Mouse (Mus musculus) ovary, postnatal 36 days (tissue): ENCODE results near the gene Ehhadh.
A peak's percentile ranks its signal among the peaks of the same experiment; 100 is the strongest.
"Not testable (repeated sequence)": the region's sequence is repeated elsewhere in the genome, so short reads cannot be mapped to it uniquely, and the experiment has no call there.

Experiments used
- DNase-seq: peaks from one replicate; pipeline ENCODE4 v3.0.0; 2022; ENCODE audit warnings: low spot score, mixed read lengths

Gene Ehhadh

DNA sequence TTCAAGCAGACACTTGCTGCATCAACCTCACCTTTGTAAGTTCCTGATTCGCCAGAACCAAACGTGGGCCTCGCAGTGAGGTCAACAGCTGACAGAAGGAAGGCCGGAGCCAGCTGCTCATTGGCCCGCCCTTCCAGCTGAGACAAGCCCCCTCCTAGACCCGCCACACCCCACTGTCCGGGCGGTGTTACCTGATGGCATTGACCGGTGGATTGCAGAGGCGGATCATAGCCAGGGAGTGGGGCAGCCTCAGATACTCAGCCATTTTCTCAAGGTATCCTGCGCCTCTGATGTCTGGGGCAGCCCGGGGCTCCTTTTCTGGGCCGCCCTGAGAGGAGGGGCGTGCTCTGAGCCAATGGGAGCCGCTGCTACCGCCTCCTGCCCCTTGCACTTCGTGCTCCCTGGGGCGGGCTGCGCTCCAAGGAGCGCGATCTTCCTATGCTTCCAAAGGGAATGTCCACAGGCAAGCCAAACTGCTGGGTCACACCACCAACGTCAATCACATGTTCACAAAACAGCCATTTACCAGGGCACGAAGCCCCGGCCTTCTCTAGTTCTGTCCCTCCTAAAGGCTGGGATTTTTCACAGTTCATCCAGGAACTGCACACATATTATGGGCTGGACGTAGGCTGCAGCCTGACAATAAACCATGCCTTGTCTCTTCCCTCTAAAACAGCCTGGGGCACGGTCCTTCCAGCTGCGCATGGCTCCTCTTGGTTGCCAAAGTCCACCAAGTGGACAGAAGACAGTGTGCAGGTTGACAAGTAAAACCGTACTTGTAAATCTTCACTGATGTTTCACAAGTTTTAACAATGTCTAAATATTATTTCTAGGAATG lies at the start of gene Ehhadh:
Gene Ehhadh, minus strand, starts transcription at position 292 of the 838 bp plus-strand sequence.
- DNase-seq, result peak; percentile 75

DNA sequence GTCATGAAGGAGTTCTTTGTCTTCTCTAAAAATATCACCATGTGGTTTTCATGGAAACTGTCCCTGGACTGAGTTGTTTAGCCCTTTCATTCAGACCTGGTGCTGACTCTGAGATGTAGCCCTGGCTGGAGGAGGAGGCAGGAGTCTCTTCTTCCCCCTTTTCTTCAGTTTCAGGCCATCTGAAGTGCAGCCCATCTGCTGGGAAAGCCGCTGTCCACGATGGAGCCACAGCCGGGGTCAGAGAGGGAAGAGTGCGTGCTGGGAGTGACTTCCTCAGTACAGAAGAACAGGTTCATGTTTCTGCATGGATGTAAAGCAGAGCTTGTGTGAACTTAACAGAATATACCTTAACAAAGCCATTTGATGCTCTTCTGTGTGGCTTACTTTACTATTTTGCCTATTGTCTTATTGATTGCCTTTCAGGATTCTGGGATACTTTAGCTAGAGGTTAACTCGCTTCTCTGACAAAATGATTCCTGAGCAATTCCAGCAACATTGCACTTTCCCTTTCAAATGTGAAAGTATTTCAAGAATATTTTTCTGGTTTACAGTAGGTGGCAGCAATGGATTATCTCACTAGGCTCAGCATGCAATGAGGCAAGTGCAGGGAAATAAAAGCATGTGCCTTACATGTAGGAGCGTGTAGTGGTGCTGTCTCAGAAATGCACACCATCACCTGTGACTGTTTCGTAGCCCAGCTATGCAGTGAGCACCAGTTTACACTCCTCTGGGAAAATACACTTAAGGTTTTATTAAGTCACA lies 48.9 kb upstream of the Ehhadh start:
- DNase-seq, result no peak

DNA sequence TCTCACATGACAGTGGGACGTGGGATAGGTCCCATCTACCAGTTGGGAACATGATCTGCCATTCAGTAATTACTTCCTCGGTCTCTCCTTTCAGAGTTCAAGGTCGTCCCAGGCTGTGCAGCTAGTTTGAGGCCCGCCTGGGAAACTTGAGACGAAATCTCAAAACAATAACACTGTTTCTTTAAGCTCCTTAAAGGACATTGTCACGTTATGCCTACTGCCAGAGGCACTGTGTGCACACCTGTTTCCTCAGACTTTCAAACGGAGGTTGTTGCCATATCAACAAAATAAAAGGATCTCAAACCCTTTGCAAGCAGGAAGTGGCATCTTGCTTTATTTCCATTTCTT lies 48.0 kb upstream of the Ehhadh start:
- no peak for DNase-seq

DNA sequence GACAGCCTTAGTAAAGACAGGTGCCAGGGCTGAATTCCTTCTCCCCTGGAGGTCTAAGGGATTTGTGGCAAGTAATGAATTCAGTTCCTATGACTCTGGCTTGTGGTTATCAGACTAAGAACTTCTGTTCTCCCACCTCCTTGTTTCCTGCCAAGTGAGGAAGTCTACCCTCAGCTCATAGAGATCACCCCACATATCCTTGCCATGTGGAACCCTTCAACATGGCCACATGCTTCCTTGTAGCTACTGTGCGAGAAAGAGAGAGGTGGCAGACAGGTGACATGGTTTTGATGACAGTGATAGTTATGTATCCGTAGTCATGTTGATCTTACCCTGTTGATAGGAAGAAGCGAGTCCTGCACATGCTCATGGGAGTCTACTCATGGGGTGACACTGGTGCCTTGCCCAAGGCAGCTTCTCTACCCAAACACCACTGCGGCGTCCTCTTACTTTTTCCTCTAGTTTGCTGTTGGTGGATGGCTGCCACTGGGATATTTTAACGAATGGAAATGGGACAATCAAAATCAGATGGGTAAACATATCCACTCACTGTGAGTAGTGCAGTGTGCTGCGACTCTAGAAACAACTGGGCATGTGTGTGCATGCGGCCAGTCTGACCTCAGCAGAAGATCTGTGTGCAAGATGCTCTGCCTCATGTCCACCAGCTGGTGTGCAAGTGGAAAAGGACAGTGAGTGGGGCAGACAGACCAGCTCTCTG lies 47.4 kb upstream of the Ehhadh start:
- no peak for DNase-seq

DNA sequence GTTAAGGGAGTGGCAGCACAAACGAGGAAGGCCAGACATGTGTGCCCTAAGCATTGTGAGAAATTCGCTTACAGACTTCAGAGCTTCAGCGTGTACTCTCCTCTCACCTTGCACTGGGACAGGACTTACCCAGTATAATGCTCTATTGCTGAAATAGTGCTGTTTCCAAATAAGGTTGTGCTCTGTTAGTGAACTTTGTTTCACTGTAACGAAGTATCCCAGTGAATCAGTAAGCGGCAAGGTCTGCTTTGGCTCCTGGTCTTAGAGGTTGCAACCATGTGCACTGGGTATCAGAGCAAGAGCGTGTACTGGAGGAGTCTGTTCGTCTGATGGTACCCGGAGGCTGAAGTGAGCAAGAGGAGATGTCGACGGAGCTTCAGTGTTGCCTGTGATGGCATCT lies 46.4 kb upstream of the Ehhadh start:
- no peak for DNase-seq

- no peak for DNase-seq
Observed at GRCm38 (mm10) chr16:21833469-21833868, 45.9 kb upstream of the Ehhadh start.

GRCm38 (mm10) chr16:21831764-21832163 lies 44.2 kb upstream of the Ehhadh start:
- DNase-seq, result no peak

- DNase-seq, result no peak
Observed at GRCm38 (mm10) chr16:21830784-21831183, 43.2 kb upstream of the Ehhadh start.

DNA sequence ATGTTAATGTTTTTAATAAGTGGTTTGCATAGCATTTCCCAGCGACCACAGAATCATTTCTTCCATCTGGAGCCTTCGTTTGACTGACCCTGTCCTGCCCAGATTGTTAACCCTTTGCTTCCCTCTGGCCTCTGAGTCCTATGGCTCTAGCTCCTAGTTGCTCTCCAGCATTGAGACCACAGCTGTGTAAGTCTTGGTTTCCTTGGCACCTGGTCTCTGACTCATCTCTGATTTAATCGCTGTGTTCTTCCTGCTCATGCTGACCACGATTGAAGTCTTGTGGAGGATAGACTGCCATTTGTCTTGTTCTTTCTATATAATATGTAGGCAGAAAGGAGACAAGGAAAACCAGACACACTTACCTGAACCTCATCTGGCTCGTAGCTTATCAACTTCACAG lies 42.1 kb upstream of the Ehhadh start:
- no peak for DNase-seq

DNA sequence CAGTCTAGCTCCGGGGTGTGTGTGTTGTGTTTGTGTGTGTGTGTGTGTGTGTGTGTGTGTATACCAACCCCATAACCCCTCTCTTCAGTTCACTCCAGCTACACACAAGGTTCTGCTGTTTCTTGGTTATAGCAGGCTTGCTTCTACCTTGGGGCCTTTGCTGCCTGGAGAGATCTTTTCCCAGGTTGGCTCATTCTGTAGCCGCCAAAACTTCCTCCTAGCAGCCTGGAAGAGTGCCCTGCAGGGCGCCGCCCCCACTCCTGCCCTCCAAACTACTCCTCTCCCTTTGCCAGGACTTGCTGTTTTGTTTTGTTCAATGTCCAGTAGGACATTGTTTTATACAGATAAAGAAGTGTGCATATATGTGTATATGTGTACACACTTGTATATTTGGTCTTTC lies 40.0 kb upstream of the Ehhadh start:
- DNase-seq, result peak; percentile 21

DNA sequence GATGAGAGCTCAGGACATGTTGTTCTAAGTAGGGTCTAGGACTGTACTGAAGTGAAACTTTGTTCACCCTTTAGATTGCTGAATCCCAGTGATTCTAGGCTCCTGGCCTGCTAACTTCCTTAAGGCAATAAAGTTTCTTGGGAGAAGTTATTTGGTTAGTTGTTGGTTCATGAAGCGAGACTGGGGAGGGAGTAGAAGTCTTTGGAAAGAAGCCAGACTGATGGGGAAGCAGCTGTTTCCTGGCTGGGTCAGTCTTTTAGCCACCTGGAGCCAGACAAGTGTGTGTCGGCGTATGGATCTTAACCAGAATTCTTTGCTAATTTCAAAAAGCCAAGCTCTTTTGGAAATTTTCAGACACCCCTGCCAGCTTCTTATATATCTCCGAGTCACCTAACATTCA lies 39.5 kb upstream of the Ehhadh start:
- no peak for DNase-seq

DNA sequence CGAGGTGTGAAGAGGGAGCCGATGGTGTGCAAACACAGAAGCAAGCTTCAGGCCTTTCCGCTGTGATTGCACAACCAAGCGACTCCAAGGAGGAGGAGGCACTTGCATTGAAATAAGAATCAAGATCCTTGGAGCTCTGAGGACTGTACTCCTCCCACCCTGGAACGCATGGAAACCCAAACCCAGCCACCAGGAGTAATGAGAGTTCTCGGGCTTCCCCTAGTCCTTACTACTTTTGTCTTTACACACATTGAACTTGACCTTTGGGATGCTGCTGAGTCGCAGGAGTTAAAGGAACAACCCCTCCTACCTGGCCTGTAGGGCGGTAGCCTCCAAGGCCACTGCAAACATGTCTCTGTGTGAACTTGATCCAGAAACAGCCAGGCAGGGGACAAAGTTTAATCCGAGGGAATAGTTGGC lies 38.0 kb upstream of the Ehhadh start:
- no peak for DNase-seq

GRCm38 (mm10) chr16:21818629-21819028 lies 31.0 kb upstream of the Ehhadh start:
- no peak for DNase-seq

- DNase-seq, result peak; percentile 50
Observed at GRCm38 (mm10) chr16:21818132-21818531, 30.5 kb upstream of the Ehhadh start.

DNA sequence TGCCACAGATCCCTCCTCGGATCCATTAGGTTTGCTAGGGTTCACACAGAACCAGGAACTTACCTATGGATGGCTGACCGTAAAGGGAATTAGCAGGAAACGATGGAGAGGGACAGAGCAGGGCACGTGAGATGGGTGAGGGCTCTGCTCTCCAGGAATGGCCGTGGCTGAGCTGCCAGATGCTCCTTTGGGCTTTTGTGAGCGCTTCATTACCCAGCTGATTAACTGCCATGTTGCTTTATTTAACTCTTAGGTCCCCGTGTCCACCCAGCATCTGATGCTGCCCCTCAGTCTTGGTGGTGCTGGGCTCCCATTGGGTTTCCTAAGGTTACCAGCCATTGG lies 28.0 kb upstream of the Ehhadh start:
- DNase-seq, result no peak

DNA sequence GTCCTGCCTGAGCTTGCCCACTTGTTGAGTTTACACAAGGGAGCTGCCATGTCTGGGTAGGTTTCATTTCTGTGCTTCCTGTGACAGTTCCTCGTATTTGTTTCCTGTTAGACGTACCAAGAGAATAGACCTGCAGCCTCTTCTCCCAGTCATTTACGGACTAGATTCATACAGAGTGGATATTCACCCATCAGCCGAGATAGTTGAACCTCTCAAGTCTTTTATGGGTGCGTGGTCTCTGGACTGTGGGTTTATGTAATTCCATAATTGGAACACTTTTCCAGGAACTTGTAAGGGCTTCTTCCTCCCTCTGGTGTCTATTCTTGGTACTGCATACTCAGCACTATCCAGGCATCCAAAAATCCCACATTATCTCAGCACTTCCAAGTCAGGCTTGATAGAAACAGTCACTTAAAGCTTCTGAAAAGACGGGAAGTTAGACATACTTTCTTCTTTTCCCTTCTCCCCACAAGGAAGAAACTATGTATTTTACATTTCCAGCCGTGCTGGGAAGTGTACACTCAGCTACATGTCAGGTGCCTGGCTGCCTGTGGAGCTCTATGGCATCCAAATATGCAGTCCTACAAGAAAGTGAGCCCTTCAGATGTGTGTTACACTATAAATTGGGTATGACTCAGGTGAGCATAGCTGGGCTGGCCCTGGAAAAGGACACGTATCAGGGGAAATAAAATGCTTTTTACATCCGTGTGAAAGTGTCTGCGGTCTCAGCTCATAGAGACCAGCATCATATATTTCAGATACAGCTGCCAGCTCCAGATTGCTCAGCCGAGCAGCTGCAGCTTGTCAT lies 27.5 kb upstream of the Ehhadh start:
- DNase-seq, result no peak

- no peak for DNase-seq
Observed at GRCm38 (mm10) chr16:21813164-21813834, 25.7 kb upstream of the Ehhadh start.

DNA sequence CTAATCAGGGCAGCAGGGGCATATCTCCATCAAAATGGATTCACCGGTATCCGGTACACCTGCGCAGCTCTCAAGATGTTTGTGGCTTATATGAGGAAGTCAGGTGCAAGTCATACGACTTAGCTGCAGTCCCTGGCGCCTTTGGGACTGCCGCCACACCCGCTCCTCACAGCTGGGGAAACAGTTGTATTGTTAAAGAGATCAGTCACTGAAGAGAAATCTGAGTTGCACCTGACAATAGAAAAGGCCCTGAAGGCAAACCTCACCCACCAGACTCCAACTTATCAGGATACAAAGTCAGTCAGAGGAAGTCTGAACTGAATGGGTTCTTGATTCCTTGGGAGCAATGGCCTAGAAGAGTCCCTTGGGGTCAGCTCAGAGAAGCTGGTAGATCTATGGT lies 20.2 kb upstream of the Ehhadh start:
- DNase-seq, result not testable (repeated sequence)

- DNase-seq, result no peak
Observed at GRCm38 (mm10) chr16:21806892-21807291, 19.3 kb upstream of the Ehhadh start.

DNA sequence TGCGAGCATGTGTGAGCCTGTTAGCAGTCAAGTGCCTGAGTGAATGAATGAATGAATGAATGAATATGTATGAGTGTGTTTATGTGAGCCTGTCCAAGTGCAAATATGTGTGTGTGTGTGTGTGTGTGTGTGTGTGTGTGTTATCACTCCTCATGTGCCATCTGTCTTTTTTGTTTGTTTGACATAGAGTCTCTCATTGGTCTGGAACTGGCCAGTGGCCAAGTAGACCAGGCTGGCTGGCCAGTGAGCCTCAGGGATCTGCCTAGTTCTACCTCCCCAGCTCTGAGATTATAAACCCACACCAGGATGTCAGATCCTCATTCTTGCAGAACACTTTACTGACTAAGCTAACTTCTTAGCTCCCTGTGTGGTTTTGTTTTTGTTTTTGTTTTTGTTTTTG lies 16.7 kb upstream of the Ehhadh start:
- DNase-seq, result no peak

DNA sequence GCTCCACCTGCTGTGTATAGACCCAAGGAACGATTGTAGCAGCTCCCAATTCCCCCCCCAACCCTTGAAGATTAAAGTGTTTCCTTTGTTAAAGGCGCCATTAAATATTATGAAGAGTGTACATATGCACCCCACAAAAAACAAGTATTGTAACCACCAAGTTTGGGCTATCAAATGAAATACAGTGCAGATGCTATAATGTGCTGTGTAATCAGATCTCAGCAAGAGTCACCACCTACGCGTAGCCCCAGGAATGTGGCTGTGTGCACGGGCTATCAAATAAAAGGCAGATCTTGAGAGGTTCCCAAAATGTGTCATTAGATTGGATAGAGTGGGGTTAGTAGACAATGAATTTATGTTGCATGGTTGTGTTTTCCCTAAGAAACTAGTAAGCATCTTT lies 7.5 kb upstream of the Ehhadh start:
- DNase-seq, result no peak

DNA sequence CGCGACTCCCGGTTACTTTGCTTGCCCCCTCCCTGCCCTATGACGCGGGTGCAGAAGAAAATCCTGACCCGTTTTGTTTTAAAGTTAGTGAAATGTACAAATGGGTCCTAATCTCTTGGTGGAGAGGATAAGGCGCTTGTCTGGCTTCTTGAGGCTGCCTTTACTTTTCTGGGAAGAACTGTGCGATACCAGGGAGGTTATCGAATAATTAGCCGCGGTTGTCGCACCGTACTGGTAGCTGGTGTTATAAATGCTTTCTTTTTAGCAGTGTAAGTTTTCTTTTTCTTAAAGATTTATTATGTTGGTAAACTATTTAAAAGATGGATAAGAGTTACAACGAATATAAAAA lies 7.1 kb upstream of the Ehhadh start:
- DNase-seq, result no peak
